9 mouse cellular contexts compared by ENCODE assay signal in genomic region chr17:23737493-23738445, GRCm38 (mm10). TPM values are rescaled to one million over a fixed set of nuclear protein-coding genes. Genes with fewer than 3 reads are reported as not detected.
DNase-seq lines count a peak whose midpoint lies in the region; ATAC-seq and TF ChIP-seq lines count a peak whose summit lies in the region.
"Had no signal": no experiment of that assay in that cellular context is flagged by ENCODE, and none has a peak within 500 bp of the region (broad histone marks: within the 10 kb centered on the region; RNA-seq: fewer than 3 reads in every experiment).

No protein-coding gene starts in this region.

- DNase-seq in heart, adult 2 months: no peak
- no peak for DNase-seq in heart, postnatal 25 days (ENCODE audit: low spot score)
- peak; percentile 23 to 26 for DNase-seq in B cell, adult 2 months
- no peak for DNase-seq in forebrain, embryonic 14.5 days (ENCODE audit: low spot score)
- DNase-seq in frontal cortex, adult 2 months (ENCODE audit: extremely low spot score in 1 of 2, low spot score in 1 of 2): no peak
- DNase-seq in urinary bladder, postnatal 4 days (ENCODE audit: low spot score in 2 of 2): no peak

- 85% methylated on average over 15 of the region's 15 CpGs for WGBS in heart, adult 2 months
- 61% methylated on average over 15 of the region's 15 CpGs for WGBS in forebrain, embryonic 14.5 days
- WGBS in midbrain, embryonic 12.5 days: 59% methylated on average over 15 of the region's 15 CpGs

- H3K4me3 ChIP-seq in heart, adult 2 months: no peak overlapping the region
- H3K4me3 ChIP-seq in forebrain, embryonic 14.5 days (ENCODE audit: low read depth, low read length): no peak overlapping the region
- H3K4me3 ChIP-seq in midbrain, embryonic 12.5 days: no peak overlapping the region

- ATAC-seq in forebrain, embryonic 14.5 days: no peak
- no peak for ATAC-seq in midbrain, embryonic 12.5 days (ENCODE audit: low FRiP score, low read depth)
- ATAC-seq in monocyte, adult 5-6 weeks (replicated peaks; ENCODE audit: insufficient number of reproducible peaks, low FRiP score, low TSS enrichment, poor library complexity, severe bottlenecking): no peak

- no peaks in the 10 kb centered on the region for H3K36me3 ChIP-seq in heart, adult 2 months (ENCODE audit: control insufficient read depth, insufficient read depth, low read length)
- peaks cover 28% of the 10 kb centered on the region for H3K36me3 ChIP-seq in forebrain, embryonic 14.5 days (ENCODE audit: control insufficient read depth, insufficient read depth, low read length)
- peaks cover 38% of the 10 kb centered on the region for H3K36me3 ChIP-seq in midbrain, embryonic 12.5 days

- no peaks in the 10 kb centered on the region for H3K79me2 ChIP-seq in heart, adult 2 months (replicated peaks; ENCODE audit: control insufficient read depth, insufficient read depth, low read length)

- TF ChIP-seq POLR2A in heart, adult 2 months (IDR thresholded peaks at IDR 0.05; ENCODE audit: insufficient read depth, low read depth, low read length): no peak

- no peak for TF ChIP-seq EP300 in heart, adult 2 months (IDR thresholded peaks at IDR 0.05; ENCODE audit: insufficient read depth, low read depth, low read length)

- H3K4me1 ChIP-seq in heart, adult 2 months (ENCODE audit: control insufficient read depth, insufficient read depth, low read length): peaks cover 5% of the 10 kb centered on the region
- H3K4me1 ChIP-seq in forebrain, embryonic 14.5 days (ENCODE audit: control insufficient read depth, insufficient read depth, low read length): peaks cover 17% of the 10 kb centered on the region; the same call in 1 of the 2 replicates
- H3K4me1 ChIP-seq in midbrain, embryonic 12.5 days: peaks cover 31% of the 10 kb centered on the region

- no peak overlapping the region for H3K9ac ChIP-seq in heart, adult 2 months (ENCODE audit: low read depth, low read length)
- peak overlapping the region; percentile 5; the same call in 1 of the 2 replicates for H3K9ac ChIP-seq in forebrain, embryonic 14.5 days (ENCODE audit: low read length)
- peak overlapping the region; percentile 24; the same call in 1 of the 2 replicates for H3K9ac ChIP-seq in midbrain, embryonic 12.5 days (replicated peaks)
- H3K9ac ChIP-seq: embryonic facial prominence, embryonic 15.5 days had no signal

- intact Hi-C loops in heart, adult 2 months (cut with DNase I): no loop called here
- intact Hi-C loops in heart, postnatal 25 days (cut with DNase I): no loop called here

- no peak overlapping the region for H3K27ac ChIP-seq in heart, adult 2 months
- no peak overlapping the region for H3K27ac ChIP-seq in forebrain, embryonic 14.5 days (ENCODE audit: low read depth, low read length)
- no peak overlapping the region for H3K27ac ChIP-seq in midbrain, embryonic 12.5 days (replicated peaks)
- H3K27ac ChIP-seq: embryonic facial prominence, embryonic 15.5 days had no signal

- peak; percentile 23; the same call in 1 of the 2 replicates for TF ChIP-seq CTCF in heart, adult 2 months (IDR thresholded peaks at IDR 0.05)

- 0 out of 2 replicates have a peak overlapping the region, but pooled peaks have one; percentile 7 for H3K4me2 ChIP-seq in forebrain, embryonic 14.5 days (ENCODE audit: low read length)
- peak overlapping the region; percentile 66 for H3K4me2 ChIP-seq in midbrain, embryonic 12.5 days (replicated peaks)

- H3K27me3 ChIP-seq in heart, adult 2 months (ENCODE audit: control insufficient read depth, insufficient read depth, low read length): peaks cover 3% of the 10 kb centered on the region
- H3K27me3 ChIP-seq in forebrain, embryonic 14.5 days (replicated peaks; ENCODE audit: control insufficient read depth, insufficient read depth, low read length): peaks cover 20% of the 10 kb centered on the region
- peaks cover 32% of the 10 kb centered on the region for H3K27me3 ChIP-seq in midbrain, embryonic 12.5 days

- no peaks in the 10 kb centered on the region for H3K9me3 ChIP-seq in forebrain, embryonic 14.5 days (replicated peaks; ENCODE audit: control insufficient read depth, low read length)
- H3K9me3 ChIP-seq in midbrain, embryonic 12.5 days: no peaks in the 10 kb centered on the region
- H3K9me3 ChIP-seq: embryonic facial prominence, embryonic 15.5 days had no signal

RNA-seq across cellular contexts. Expression of gene Paqr4, which starts 2.9 kb away (rescaled TPM):
- 10 to 100 TPM; 25.5 to 27.2 TPM for total RNA-seq in heart, adult 2 months (2021)
- 30.7 and 33.2 TPM in 2 replicates for polyA plus RNA-seq in heart, adult 2 months (2012; rRNA removed)
- total RNA-seq in heart, postnatal 25 days (2021): 10 to 100 TPM; 26.1 to 29.5 TPM
- 31.9 and 38.3 TPM in 2 replicates for polyA plus RNA-seq in forebrain, embryonic 14.5 days (2014; fragmentation: Nextera tagmentation; extraction: Ambion mirVana)
- 40.4 and 41.2 TPM in 2 replicates for polyA plus RNA-seq in midbrain, embryonic 12.5 days (2016; fragmentation: Nextera tagmentation; extraction: Ambion mirVana)
- polyA plus RNA-seq in frontal cortex, adult 2 months (2012; rRNA removed): 47.2 and 49.8 TPM in 2 replicates
- total RNA-seq in monocyte, adult 5-6 weeks (2017): 0.38 to 5.1 TPM (median 2.9 TPM) in 3 replicates

RNA-seq across cellular contexts. Expression of gene Kremen2, which starts 7.9 kb away (rescaled TPM):
- not detected for total RNA-seq in heart, adult 2 months (2021)
- 0.06 and 0.27 TPM in 2 replicates for polyA plus RNA-seq in heart, adult 2 months (2012; rRNA removed)
- total RNA-seq in heart, postnatal 25 days (2021): not detected
- 0.23 and 0.25 TPM in 2 replicates for polyA plus RNA-seq in forebrain, embryonic 14.5 days (2014; fragmentation: Nextera tagmentation; extraction: Ambion mirVana)
- polyA plus RNA-seq in midbrain, embryonic 12.5 days (2016; fragmentation: Nextera tagmentation; extraction: Ambion mirVana): 1.2 and 1.5 TPM in 2 replicates
- 0.38 and 0.52 TPM in 2 replicates for polyA plus RNA-seq in frontal cortex, adult 2 months (2012; rRNA removed)
- 0.39 TPM in 1 of 3 replicates, not detected in the others for total RNA-seq in monocyte, adult 5-6 weeks (2017)

RNA-seq across cellular contexts. Expression of gene Pkmyt1, which starts 11.6 kb away (rescaled TPM):
- total RNA-seq in heart, adult 2 months (2021): 1 to 10 TPM; 1.2 to 1.6 TPM
- polyA plus RNA-seq in heart, adult 2 months (2012; rRNA removed): 3.9 and 5.6 TPM in 2 replicates
- total RNA-seq in heart, postnatal 25 days (2021): 1 to 10 TPM; 1.4 to 1.5 TPM
- polyA plus RNA-seq in forebrain, embryonic 14.5 days (2014; fragmentation: Nextera tagmentation; extraction: Ambion mirVana): 18.0 and 23.1 TPM in 2 replicates
- polyA plus RNA-seq in midbrain, embryonic 12.5 days (2016; fragmentation: Nextera tagmentation; extraction: Ambion mirVana): 36.9 and 40.8 TPM in 2 replicates
- 8.1 and 8.7 TPM in 2 replicates for polyA plus RNA-seq in frontal cortex, adult 2 months (2012; rRNA removed)
- total RNA-seq in monocyte, adult 5-6 weeks (2017): 0.86 to 3.7 TPM (median 2.6 TPM) in 3 replicates

RNA-seq across cellular contexts. Expression of gene 1520401A03Rik, which starts 15.2 kb away (rescaled TPM):
- not detected for total RNA-seq in heart, adult 2 months (2021)
- polyA plus RNA-seq in heart, adult 2 months (2012; rRNA removed): not detected in 2 replicates
- not detected for total RNA-seq in heart, postnatal 25 days (2021)
- polyA plus RNA-seq in forebrain, embryonic 14.5 days (2014; fragmentation: Nextera tagmentation; extraction: Ambion mirVana): not detected in 2 replicates
- polyA plus RNA-seq in midbrain, embryonic 12.5 days (2016; fragmentation: Nextera tagmentation; extraction: Ambion mirVana): 0.14 TPM in 1 of 2 replicates, not detected in the other
- 0.13 and 0.24 TPM in 2 replicates for polyA plus RNA-seq in frontal cortex, adult 2 months (2012; rRNA removed)
- not detected in 3 replicates for total RNA-seq in monocyte, adult 5-6 weeks (2017)

RNA-seq across cellular contexts. Expression of gene Flywch1, which starts 33.6 kb away (rescaled TPM):
- 10 to 100 TPM; 39.4 to 40.1 TPM for total RNA-seq in heart, adult 2 months (2021)
- polyA plus RNA-seq in heart, adult 2 months (2012; rRNA removed): 25.9 and 33.4 TPM in 2 replicates
- 10 to 100 TPM; 29.7 to 33.2 TPM for total RNA-seq in heart, postnatal 25 days (2021)
- 129 and 143 TPM in 2 replicates for polyA plus RNA-seq in forebrain, embryonic 14.5 days (2014; fragmentation: Nextera tagmentation; extraction: Ambion mirVana)
- polyA plus RNA-seq in midbrain, embryonic 12.5 days (2016; fragmentation: Nextera tagmentation; extraction: Ambion mirVana): 212 and 220 TPM in 2 replicates
- polyA plus RNA-seq in frontal cortex, adult 2 months (2012; rRNA removed): 208 and 231 TPM in 2 replicates
- 7.0 to 19.0 TPM (median 8.6 TPM) in 3 replicates for total RNA-seq in monocyte, adult 5-6 weeks (2017)

Comparison
In these comparisons a context has a peak if more than half of its experiments do, and no peak if none do; other contexts are left out.
1. DNase-seq: peak in B cell, adult 2 months (2 of 2); none in heart, adult 2 months (0 of 2), heart, postnatal 25 days (single experiment), forebrain, embryonic 14.5 days (single experiment), frontal cortex, adult 2 months (0 of 2) and urinary bladder, postnatal 4 days (0 of 2).